Mouse (Mus musculus): ENCODE results near the gene Vps37c.

- TF ChIP-seq GATA1 (IDR thresholded peaks at IDR 0.05; ENCODE audit: borderline replicate concordance, low read length) (no peak), FLI1 (IDR thresholded peaks at IDR 0.05; ENCODE audit: low read length) (no peak)
These were observed 60.8 kb downstream of the Vps37c start for GRCm38 (mm10) chr19:10749295-10749694.

All from megakaryocyte, embryonic 14.5 days (primary cell).